Mouse (Mus musculus) midbrain, postnatal 0 days (tissue): ENCODE results near the gene Dnajc27. TPM values are rescaled to one million over a fixed set of nuclear protein-coding genes. Genes with fewer than 3 reads are reported as not detected.

Experiments
- ATAC-seq: fragments of 200-750 bp; cut with Nextera tagmentation; 2 replicates; pipeline ENCODE4 v1.8.0; 2017; ENCODE audit warnings: moderate number of reproducible peaks, mild to moderate bottlenecking, moderate TSS enrichment, moderate library complexity; ENCODE audit not compliant: low FRiP score
- DNase-seq: peaks from one replicate; pipeline ENCODE4 v3.0.0-alpha.2; 2015; ENCODE audit warnings: low spot score
- H3K27ac ChIP-seq: fragments of 300-500 bp; sonication (generic); 2 replicates; pipeline ENCODE4 v1.5.1; 2014; ENCODE audit warnings: low read depth, mild to moderate bottlenecking, low read length, mixed read lengths
- H3K27me3 ChIP-seq: fragments of 300-500 bp; sonication (generic); 2 replicates; pipeline ENCODE4 v1.6.1; 2014; ENCODE audit warnings: low read length, control low read depth, mixed read lengths; ENCODE audit not compliant: insufficient read depth
- H3K36me3 ChIP-seq: fragments of 300-500 bp; sonication (generic); 2 replicates; pipeline ENCODE4 v1.6.1; 2014; ENCODE audit warnings: low read length, control low read depth, mixed read lengths; ENCODE audit not compliant: insufficient read depth
- H3K4me1 ChIP-seq: fragments of 300-500 bp; sonication (generic); 2 replicates; pipeline ENCODE4 v1.6.1; 2014; ENCODE audit warnings: mild to moderate bottlenecking, control low read depth, antibody characterized with exemption, low read length, mixed read lengths; ENCODE audit not compliant: insufficient read depth
- H3K4me2 ChIP-seq: fragments of 300-500 bp; sonication (generic); 2 replicates; pipeline ENCODE4 v1.6.1; 2014; ENCODE audit warnings: low read depth, mild to moderate bottlenecking, low read length, mixed read lengths; ENCODE audit not compliant: poor library complexity, severe bottlenecking
- H3K4me3 ChIP-seq: fragments of 300-500 bp; sonication (generic); 2 replicates; pipeline ENCODE4 v1.5.1; 2014; ENCODE audit warnings: low read depth, mild to moderate bottlenecking, low read length, moderate library complexity
- H3K9ac ChIP-seq: fragments of 300-500 bp; sonication (generic); replicated peaks from 2 replicates; pipeline ENCODE4 v1.6.1; 2014; ENCODE audit warnings: mild to moderate bottlenecking, low read length, moderate library complexity, mixed read lengths; ENCODE audit not compliant: poor library complexity, severe bottlenecking
- H3K9me3 ChIP-seq: fragments of 300-500 bp; sonication (generic); 2 replicates; pipeline ENCODE4 v1.6.1; 2016; ENCODE audit warnings: low read length, control low read depth
- CTCF ChIP-seq: IDR thresholded peaks from 2 replicates; pipeline ENCODE4 v1.5.1; 2016; ENCODE audit warnings: antibody characterized with exemption, mild to moderate bottlenecking
- WGBS: fragments of 180-500 bp; shearing (Covaris S2); extraction: QIAGEN DNeasy Blood & Tissue Kit; methylation state at CpG from one replicate; pipeline ENCODE4 v1.1.7; 2014; 5-methylcytosine and 5-hydroxymethylcytosine counted together
- polyA plus RNA-seq: library from polyadenylated mRNA; unstranded; fragments of >200 nt; fragmentation: Nextera tagmentation; extraction: Ambion mirVana; gene quantifications from 2 replicates; pipeline ENCODE4 v1.2.1, GENCODE M21; 2015
- total RNA-seq: library from RNA; depleted of rRNA; stranded (reverse); fragments of >200 nt; gene quantifications from 2 replicates; pipeline ENCODE4 v1.2.3, GENCODE M21; 2014

Dnajc27 gene
- total and polyA plus RNA-seq, 2 experiments from 2014 or later = 26.1 to 51.9 TPM

DNA sequence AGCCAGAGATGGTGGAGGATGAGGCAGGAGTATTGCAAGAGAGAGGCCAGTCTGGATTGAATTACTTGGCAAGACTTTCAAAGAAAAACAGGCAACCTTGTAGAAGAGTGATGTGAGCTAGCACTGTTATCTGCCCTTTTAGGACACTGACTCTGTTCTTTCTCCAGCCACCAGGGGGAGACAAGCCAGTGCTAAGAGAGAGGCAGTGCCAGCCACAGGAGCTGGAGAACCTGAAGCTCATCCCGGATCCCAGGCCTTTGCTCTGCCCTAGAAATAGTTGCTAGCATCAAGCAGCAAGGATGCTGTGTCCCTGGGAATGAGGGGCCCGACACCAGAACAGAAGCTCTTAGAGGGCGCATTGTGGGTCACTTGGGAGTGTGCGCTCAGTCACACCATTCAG is 25.0 kb downstream of the Dnajc27 start:
- Histone ChIP-seq H3K9me3 (no peaks in the 10 kb centered on the region), H3K4me1 (no peaks in the 10 kb centered on the region), H3K4me3 (no peak overlapping the region), H3K4me2 (no peak overlapping the region), H3K36me3 (peaks cover 26% of the 10 kb centered on the region), H3K27ac (no peak overlapping the region), H3K9ac (no peak overlapping the region), H3K27me3 (no peaks in the 10 kb centered on the region)
- peak; percentile 90 for TF ChIP-seq CTCF
- ATAC-seq (peak; percentile 70; the same call in 1 of the 2 replicates), DNase-seq (peak; percentile 85)
- WGBS = 71% methylated on average over 4 of the region's 4 CpGs

DNA sequence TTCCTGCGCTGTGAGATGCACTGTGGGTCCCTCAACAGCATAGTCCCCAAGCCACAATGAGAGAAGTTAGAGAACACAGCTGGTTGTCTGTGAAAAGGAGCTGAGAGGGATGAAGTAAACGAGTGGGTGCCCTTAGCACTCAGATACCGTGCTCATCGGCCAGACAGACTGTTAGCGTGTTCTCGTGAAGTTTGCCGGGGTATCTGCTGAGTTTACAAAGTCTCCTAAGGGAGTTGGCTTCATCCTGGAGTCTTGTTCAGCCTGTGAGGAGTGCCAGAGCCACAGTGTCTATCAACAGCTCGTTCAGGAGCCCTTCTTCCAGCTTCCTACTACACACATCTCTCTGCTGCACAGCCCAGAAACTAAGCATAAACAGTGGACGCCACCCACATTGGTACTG is 33.7 kb downstream of the Dnajc27 start:
- Histone ChIP-seq H3K9me3 (no peaks in the 10 kb centered on the region), H3K4me2 (no peak overlapping the region), H3K27me3 (no peaks in the 10 kb centered on the region), H3K4me1 (no peaks in the 10 kb centered on the region), H3K27ac (no peak overlapping the region), H3K4me3 (no peak overlapping the region), H3K36me3 (no peaks in the 10 kb centered on the region), H3K9ac (no peak overlapping the region)
- no peak for TF ChIP-seq CTCF
- ATAC-seq = no peak
- no peak for DNase-seq
- WGBS = 78% methylated on average over 9 of the region's 9 CpGs

DNA sequence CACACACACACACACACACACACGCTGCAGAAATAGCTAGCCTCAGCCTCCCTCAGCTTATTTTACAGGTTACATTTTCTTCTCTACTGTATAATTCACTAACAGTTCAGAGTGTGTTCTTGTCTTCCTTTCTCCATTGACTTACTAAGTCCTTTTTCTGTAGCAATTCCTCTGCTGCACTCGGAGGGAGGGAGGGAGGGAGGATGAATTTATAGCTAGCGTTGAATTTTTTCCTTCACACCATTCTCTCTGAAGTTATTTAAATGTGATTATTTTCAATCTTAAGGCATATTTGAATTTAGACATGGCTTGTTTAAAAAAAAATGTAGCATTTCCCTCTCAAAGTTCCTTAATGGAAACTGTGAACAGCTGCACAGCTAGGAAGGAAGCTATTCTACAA is 34.8 kb downstream of the Dnajc27 start:
- ATAC-seq (no peak), DNase-seq (no peak)
- 72% methylated on average over 3 of the region's 3 CpGs for WGBS
- Histone ChIP-seq H3K36me3 (no peaks in the 10 kb centered on the region), H3K27me3 (no peaks in the 10 kb centered on the region), H3K4me3 (no peak overlapping the region), H3K4me2 (no peak overlapping the region), H3K27ac (no peak overlapping the region), H3K9me3 (no peaks in the 10 kb centered on the region), H3K9ac (no peak overlapping the region), H3K4me1 (no peaks in the 10 kb centered on the region)
- TF ChIP-seq CTCF = no peak

DNA sequence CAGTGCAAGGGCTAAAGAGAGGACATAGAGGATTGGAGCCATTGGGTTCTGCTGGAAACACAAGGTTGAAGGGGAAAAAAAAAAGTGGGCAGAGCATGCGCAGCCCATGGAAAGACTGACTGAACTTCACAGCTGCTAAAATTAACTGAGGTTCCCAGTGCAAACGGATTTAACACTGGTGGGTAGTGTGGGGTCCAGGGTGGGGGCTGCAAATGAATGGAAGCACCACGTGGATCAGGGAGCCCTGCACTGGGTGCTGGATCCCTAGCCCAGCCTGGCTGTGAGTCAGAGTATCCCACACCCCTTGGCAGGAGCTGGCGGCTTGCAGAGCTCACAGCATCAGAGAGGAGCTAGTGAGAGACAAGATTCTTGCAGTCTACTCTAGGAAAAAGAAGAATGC is 35.2 kb downstream of the Dnajc27 start:
- Histone ChIP-seq H3K27me3 (no peaks in the 10 kb centered on the region), H3K4me2 (no peak overlapping the region), H3K36me3 (no peaks in the 10 kb centered on the region), H3K9ac (no peak overlapping the region), H3K9me3 (no peaks in the 10 kb centered on the region), H3K4me3 (no peak overlapping the region), H3K4me1 (no peaks in the 10 kb centered on the region), H3K27ac (no peak overlapping the region)
- no peak for ATAC-seq
- 76% methylated on average over 4 of the region's 4 CpGs for WGBS
- no peak for DNase-seq
- no peak for TF ChIP-seq CTCF

DNA sequence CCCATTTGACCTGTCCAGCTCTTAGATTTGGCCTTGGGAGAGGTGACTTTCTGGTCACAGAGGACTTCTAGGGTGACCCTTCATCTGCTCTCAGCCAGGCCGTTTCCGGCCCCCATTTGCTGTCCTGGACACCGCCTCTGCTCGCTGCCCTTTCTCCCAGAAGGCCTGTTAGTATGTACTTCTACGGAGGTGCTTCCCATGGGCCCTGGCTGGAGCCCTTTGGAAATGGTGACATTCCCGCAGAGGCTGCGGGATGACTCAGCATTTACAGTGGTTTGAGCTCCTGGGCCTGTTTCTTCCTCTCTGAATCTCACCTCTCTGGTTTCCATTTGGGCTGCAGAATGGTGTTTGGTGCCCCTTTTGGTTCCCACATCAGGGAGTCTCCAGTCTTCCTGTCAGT is 45.0 kb downstream of the Dnajc27 start:
- Histone ChIP-seq H3K9ac (no peak overlapping the region), H3K4me2 (no peak overlapping the region), H3K4me3 (no peak overlapping the region), H3K36me3 (no peaks in the 10 kb centered on the region), H3K27me3 (no peaks in the 10 kb centered on the region), H3K9me3 (no peaks in the 10 kb centered on the region), H3K4me1 (no peaks in the 10 kb centered on the region), H3K27ac (no peak overlapping the region)
- WGBS = 77% methylated on average over 7 of the region's 7 CpGs
- no peak for DNase-seq
- ATAC-seq = no peak
- TF ChIP-seq CTCF = no peak

DNA sequence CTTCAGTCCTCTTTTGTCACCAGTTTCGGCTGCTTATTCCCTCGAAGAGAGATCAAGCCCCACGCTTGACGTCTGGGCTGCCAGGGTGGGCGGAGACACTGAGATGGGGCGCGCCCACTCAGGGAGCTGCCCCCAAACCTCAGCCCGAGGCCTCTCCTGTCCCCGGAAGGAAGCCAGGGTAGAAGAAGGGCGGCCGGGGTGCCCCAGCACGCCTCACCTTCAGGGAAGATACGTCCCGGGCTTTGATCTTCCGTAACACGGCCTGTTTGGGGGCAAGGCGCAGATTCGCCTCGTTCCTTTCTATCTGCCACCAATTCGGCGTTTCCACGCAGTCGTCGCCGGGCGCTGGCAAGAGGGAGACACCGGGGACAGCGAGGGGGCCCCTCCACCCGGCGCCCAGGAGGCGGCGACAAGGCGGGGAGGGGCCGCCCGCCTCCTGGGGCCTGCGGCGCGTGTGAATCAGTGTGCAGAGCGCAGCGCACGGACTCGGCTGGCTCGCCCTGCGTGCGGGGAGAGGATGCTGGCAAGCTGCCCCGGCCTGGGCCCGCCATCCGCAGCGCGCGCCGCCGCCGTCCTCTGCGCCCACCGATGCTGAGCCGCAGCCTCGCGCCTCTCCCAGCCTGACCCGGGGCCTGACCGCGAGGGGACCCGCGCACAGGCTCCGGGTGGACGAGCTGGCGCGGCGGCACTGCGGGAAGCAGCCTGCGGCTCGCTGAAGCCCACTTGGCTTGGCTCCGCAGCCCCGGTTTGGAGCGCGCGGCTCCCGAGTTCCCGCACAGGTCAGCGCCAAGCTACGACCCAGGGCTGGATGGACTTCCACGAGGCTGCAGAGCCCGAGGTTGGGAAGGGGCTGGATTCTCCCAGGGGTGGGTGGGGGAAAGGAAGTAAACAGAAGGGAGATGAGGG is 50.8 kb downstream of the Dnajc27 start, which contains the start of gene Adcy3:
Gene Adcy3 (plus strand): TSS at position 163 of the 906 bp plus-strand sequence.
- Histone ChIP-seq H3K36me3 (no peaks in the 10 kb centered on the region; the same call in 1 of the 2 replicates), H3K27me3 (no peaks in the 10 kb centered on the region), H3K9me3 (no peaks in the 10 kb centered on the region), H3K9ac (peak within 1 kb of the TSS; percentile 74), H3K4me2 (peak within 1 kb of the TSS; percentile 88), H3K27ac (peak within 1 kb of the TSS; percentile 83), H3K4me3 (peak within 1 kb of the TSS; percentile 54), H3K4me1 (peaks cover 14% of the 10 kb centered on the region; the same call in 1 of the 2 replicates)
- TF ChIP-seq CTCF = no peak
- peak; percentile 78 for DNase-seq
- peak; percentile 79 for ATAC-seq
- WGBS = under 1% methylated on average over 70 of the region's 83 CpGs
